Mouse (Mus musculus): ENCODE data around the gene Mrps35.

Mrps35 gene

DNA sequence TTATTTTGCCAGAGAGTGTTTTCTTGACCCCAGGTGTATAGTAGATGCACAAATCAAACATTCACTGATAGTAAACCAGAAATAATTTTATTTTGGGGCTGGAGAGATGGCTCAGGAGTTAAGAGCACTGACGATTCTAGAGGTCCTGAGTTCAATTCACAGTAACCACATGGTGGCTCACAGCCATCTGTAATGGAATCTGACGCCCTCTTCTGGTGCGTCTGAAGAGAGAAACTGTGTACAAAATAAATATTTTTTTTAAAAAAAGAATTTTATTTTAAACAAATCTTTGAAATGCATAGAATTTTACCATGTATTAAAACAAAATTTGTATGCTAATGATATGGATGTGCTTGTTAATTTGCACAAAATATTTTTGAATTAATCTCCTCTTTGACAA, 46.0 kb downstream of the Mrps35 start:
- no peak for DNase-seq (ENCODE audit: low spot score)

GRCm38 (mm10) chr6:147090191-147090590, 47.6 kb downstream of the Mrps35 start:
- no peak for DNase-seq (ENCODE audit: low spot score)

- DNase-seq (ENCODE audit: low spot score), result peak; percentile 52
Measured at GRCm38 (mm10) chr6:147091136-147092120, 48.9 kb downstream of the Mrps35 start, which contains the start of gene Klhl42. TSS of gene Klhl42 (plus strand) at chr6:147091379.

DNA sequence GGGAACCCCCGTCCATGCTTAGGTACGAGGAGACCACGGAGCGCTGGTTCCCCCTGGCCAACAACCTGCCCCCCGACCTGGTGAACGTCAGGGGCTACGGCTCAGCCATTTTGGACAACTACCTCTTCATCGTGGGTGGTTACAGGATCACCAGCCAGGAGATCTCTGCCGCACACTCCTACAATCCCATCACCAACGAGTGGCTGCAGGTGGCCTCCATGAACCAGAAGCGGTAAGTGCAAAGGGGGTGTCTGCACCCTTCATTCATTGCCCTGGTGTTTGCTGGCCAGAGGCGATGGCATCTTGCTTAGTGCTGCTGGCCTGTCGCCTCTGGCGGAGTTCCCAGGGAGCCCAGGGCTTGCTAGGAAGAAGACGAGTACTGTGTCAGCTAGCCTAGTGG, 49.6 kb downstream of the Mrps35 start:
- no peak for DNase-seq (ENCODE audit: low spot score)

DNA sequence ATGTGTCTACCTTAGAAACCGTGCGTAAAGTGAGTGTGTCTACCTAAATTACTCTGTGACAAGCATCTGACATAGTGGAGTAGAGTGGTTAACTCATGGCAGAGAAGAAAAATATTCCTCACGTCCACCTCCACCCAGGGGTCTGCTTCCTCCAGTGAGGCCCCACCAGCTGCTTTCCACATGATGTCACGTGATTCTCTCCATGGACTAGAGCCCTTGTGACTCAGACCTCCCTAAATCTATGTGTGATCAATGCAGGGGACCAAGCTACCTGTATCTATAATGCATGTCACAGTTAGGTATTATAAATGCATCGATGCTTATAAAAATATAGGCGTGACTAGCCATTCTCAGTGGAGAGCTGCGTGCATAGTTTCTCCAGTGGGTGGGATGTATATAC, 52.2 kb downstream of the Mrps35 start:
- DNase-seq (ENCODE audit: low spot score), result no peak

DNA sequence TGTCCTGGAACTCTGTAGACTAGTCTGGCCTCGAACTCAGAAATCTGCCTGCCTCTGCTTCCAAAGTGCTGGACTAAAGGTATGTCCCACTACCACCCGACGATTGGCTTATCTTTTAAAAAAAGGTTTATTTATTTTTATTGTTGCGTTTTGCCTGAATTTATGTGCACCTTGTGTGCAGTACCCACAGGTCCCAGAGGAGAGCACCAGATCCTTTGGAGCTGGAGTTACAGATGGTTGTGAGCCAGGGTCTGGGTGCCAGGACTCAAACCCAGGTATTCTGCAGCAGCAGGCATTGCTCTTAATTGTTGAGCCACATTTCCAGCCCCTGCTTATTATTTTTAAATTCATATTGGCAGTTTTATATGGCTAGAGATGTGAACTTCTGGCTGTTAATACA, 53.5 kb downstream of the Mrps35 start:
- DNase-seq (ENCODE audit: low spot score), result no peak

GRCm38 (mm10) chr6:147096934-147097333, 54.4 kb downstream of the Mrps35 start:
- DNase-seq (ENCODE audit: low spot score), result no peak

GRCm38 (mm10) chr6:147097346-147097929, 54.9 kb downstream of the Mrps35 start:
- DNase-seq (ENCODE audit: low spot score), result no peak

DNA sequence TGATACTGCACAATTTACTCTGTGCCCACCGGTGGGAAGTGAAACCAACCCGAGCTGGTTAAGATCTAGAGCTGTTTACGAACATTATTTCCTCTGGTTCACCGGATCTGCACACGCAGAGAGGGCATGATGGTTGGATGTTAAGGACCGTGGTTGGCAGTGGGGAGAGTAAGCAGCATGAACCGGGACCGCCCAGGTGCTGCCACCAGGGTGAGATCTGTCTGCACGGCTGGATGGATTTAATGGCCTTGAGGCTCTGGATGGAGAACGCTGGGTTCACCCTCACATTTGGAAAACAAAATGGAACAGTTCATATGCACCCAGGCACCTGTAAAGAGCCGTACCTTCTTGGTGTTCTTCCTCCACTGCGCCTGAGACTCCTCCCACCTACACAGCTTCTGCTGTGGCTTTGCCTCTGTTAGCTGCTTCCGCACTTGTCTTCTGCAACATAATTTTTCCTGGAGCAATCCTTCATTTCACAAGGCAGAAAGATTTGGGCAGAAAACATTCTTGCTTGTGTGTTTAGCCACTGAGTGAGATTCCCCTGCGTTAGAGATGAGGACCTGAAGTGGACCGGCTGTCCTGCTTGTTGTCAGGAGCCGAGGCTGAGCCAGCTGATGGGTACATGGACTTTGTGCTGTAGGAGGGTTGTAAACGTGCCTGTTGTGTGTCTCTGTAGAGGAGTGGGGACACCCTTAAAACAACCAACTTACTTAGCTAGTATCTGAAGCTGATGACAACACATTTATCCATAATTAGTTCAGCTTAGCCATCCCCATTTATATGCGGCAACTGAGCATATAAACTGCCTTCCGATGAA, 57.1 kb downstream of the Mrps35 start:
- no peak for DNase-seq (ENCODE audit: low spot score)

DNA sequence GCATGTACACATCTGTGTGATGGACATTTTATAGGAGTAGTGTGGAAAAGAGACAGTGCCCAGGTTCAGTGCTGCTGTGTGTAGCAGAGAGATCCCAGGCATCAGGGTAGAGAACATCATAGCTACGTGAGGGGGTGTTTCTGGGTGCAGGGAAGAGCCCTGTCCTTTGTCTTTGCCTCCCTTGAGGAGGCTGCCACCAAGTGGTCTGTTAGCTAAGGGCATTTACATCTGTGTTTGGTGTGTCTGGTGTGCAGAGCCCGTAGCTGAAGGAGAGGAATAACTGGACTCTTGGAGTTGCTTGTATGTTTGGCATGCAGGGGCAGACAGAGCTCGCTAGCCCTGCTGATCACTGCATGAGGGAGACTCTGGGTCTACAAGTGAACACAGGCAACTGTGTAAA, 59.7 kb downstream of the Mrps35 start:
- no peak for DNase-seq (ENCODE audit: low spot score)

DNA sequence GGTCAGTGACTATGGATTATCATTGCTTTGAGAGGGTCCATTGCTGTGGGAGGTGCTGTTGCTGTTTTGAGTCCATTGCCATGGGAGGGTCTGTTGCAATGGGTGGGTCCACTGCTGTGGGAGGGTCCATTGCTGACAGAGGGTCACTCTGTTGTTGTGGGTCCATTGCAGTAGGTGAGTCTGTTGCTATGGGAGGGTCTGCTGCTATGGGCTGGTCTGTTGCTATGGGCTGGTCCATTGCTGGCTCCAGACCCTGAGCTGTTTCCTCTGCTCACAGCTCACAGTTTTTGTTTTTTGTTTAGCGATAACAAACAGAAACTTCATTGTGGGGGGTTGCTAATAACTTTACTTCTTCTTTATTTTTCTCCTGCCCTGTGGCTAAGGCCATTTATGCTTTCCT, 63.0 kb downstream of the Mrps35 start:
- DNase-seq (ENCODE audit: low spot score), result no peak

DNA sequence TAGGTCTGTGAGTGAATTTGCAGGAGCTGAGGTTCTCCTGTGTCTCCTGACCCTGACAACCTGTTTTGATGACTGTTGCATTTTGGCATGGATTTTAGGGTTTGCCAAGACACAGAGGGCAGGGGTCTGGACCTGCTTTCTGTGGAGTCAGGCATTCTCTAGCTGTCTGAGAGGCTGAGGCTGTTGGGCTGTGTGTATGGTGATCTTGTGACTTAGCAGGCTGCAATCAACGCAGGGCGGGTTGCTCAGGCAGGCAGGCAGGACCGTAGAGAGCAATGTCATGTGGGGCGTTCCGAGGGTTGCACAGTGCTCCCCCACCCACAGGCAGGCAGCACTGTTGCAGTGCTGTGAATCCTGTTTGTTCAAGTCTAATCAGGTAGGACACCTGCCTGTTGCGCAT, 64.2 kb downstream of the Mrps35 start:
- no peak for DNase-seq (ENCODE audit: low spot score)

GRCm38 (mm10) chr6:147109283-147109682, 66.7 kb downstream of the Mrps35 start:
- no peak for DNase-seq (ENCODE audit: low spot score)

DNA sequence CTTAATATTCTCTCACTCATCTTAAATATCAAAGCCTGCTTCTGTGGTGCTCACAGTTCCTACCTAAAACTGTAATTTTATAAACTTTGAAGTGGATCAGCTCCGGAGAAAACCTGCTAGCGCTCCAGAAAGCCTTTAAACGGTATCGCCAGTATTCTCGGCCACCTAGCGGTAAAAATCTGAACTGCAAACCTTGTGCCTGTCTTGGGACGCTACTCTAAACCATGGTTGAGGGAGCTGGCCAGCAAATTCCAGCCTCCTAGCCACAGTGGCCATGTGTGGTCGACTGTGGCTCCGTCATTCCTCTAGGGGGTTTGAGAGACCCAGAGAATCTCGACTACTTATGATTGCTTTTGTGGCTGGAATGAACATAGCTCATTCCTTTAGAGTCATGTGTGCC, 74.0 kb downstream of the Mrps35 start:
- DNase-seq (ENCODE audit: low spot score), result peak; percentile 36

DNA sequence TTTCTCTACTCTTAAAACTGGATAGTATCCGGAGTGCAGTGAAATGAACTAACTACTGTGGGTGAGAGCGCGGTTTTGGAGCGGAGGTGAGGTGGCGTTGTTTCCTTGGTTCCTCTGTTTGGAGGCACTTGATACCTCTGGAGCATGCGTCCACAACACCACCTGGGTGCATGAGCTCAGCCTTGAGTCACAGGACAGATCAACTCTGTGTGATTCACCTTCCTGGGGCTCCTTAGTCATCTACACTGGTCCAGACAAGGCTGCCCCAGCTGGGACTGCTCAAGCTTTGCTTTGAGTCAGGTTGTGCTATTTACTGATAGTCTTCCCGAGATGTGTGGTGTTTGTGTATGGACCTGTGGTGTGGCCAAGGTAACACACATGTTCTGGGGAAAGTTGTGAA, 75.2 kb downstream of the Mrps35 start:
- DNase-seq (ENCODE audit: low spot score), result no peak

- no peak for DNase-seq (ENCODE audit: low spot score)
Measured at GRCm38 (mm10) chr6:147118190-147118589, 75.6 kb downstream of the Mrps35 start.

DNA sequence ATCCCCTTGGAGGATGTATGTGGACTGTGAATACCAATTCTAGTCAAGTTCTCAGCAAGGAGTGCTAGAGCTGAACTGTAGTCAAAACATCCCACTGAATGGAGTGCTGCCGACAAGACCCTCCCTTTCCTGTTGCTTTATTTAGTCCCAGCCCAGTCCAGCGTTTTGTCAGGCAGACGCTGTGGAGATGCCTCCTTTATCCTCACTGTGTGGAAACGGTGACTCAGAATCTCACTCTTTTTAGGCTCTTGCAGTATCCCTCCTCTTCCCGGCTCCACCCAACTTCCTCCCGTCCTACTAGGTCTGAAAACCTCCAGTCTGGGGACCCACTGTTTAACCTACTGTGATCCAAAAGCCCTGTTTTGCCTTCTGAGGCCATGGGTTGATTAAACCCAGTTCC, 78.8 kb downstream of the Mrps35 start:
- no peak for DNase-seq (ENCODE audit: low spot score)
